Mouse (Mus musculus) C2C12 (cell line): ENCODE data around the gene Ehhadh.

Experiments
- CTCF ChIP-seq: IDR thresholded peaks from one replicate; pipeline ENCODE4 v1.5.1; 2011; ENCODE audit not compliant: control insufficient read depth, insufficient read depth, insufficient read length
- FOSL1 ChIP-seq: IDR thresholded peaks from one replicate; pipeline ENCODE4 v1.8.0; 2011; ENCODE audit warnings: mild to moderate bottlenecking, low read length; ENCODE audit not compliant: poor library complexity, insufficient read depth, severe bottlenecking
- MYOG ChIP-seq: IDR thresholded peaks from one replicate; pipeline ENCODE4 v1.6.1; 2011; ENCODE audit not compliant: control insufficient read depth, insufficient read length; ENCODE audit errors: extremely low read depth
- USF1 ChIP-seq: IDR thresholded peaks from one replicate; pipeline ENCODE4 v1.6.1; 2011; ENCODE audit warnings: low read depth, mild to moderate bottlenecking, control low read depth, moderate library complexity

GRCm38 (mm10) chr16:21741542-21741941 is 46.1 kb downstream of the Ehhadh start:
- TF ChIP-seq CTCF (no peak), USF1 (no peak), FOSL1 (no peak), MYOG (no peak)
